Mouse (Mus musculus): Measurements from ENCODE around the gene Olfr1463.

Olfr1463 gene

DNA sequence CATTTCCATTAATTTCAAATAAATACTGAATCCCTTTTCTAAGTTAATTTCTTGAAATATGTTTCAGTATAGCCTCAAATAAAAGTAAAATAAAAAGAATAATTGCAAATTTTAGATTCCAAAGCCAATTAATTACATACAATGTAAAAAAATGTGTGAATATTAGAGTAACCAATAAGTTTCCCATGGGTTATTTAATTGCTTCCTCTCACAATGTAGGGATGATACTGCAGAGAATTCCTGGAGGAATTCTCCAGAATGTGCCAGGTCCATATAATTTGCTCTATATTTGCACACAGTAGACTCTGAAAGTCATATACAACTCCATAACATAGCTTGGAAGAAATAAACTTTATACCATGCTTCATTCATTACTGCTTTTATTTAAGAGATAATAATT lies at the start of gene Olfr1463:
Gene Olfr1463, plus strand, starts transcription at position 301 of the 400 bp plus-strand sequence.
- DNase-seq (ENCODE audit: low spot score) = no peak

- no peak for DNase-seq (ENCODE audit: low spot score)
Observed at GRCm38 (mm10) chr19:13185434-13185833, 45.7 kb upstream of the Olfr1463 start, which contains the start of gene Olfr1462. Gene Olfr1462, plus strand, starts transcription at chr19:13185734.

- no peak for DNase-seq (ENCODE audit: low spot score)
Observed at GRCm38 (mm10) chr19:13221666-13222065, 9.5 kb upstream of the Olfr1463 start.

Measured in retina, embryonic 14.5 days (tissue).